Mouse (Mus musculus) erythroblast, embryonic 14.5 days (primary cell): ENCODE results near the gene Gm7075. TPM values are rescaled to one million over a fixed set of nuclear protein-coding genes. Genes with fewer than 3 reads are reported as not detected.
A peak's percentile ranks its signal among the peaks of the same experiment; 100 is the strongest.

Experiments used
- H3K27me3 ChIP-seq: 2 replicates; pipeline ENCODE4 v1.6.1; 2012; ENCODE audit warnings: inconsistent platforms; ENCODE audit not compliant: control insufficient read depth
- H3K36me3 ChIP-seq: 2 replicates; pipeline ENCODE4 v1.6.1; 2012; ENCODE audit warnings: mild to moderate bottlenecking, inconsistent platforms; ENCODE audit not compliant: control insufficient read depth
- H3K4me1 ChIP-seq: 2 replicates; pipeline ENCODE4 v1.6.1; 2012; ENCODE audit warnings: inconsistent platforms; ENCODE audit not compliant: control insufficient read depth
- H3K4me3 ChIP-seq: replicated peaks from 2 replicates; pipeline ENCODE3; 2012; ENCODE audit warnings: moderate library complexity, mild to moderate bottlenecking, inconsistent platforms
- H3K9me3 ChIP-seq: 2 replicates; pipeline ENCODE4 v1.6.1; 2012; ENCODE audit warnings: low read length, inconsistent platforms, mixed read lengths; ENCODE audit not compliant: control insufficient read depth
- GATA1 ChIP-seq: IDR thresholded peaks from 2 replicates; pipeline ENCODE4 v1.6.1; 2012; ENCODE audit warnings: low read length, inconsistent platforms, mixed read lengths
- TAL1 ChIP-seq: IDR thresholded peaks from 3 replicates; pipeline ENCODE4 v1.6.1; 2012; ENCODE audit warnings: low read length, inconsistent platforms, mixed read lengths
- polyA plus RNA-seq: library from polyadenylated mRNA; stranded (reverse); fragments of >175 nt; gene quantifications from 2 replicates; pipeline ENCODE4 v1.2.3, GENCODE M21; 2012

Gm7075 gene
- polyA plus RNA-seq, 1 experiment, result not detected

- peaks cover 68% of the 10 kb centered on the region for H3K4me1 ChIP-seq
- H3K27me3 ChIP-seq, result no peaks in the 10 kb centered on the region
- H3K9me3 ChIP-seq, result no peaks in the 10 kb centered on the region
- no peak for TF ChIP-seq GATA1
- no peak for TF ChIP-seq TAL1
- no peak overlapping the region for H3K4me3 ChIP-seq
- H3K36me3 ChIP-seq, result no peaks in the 10 kb centered on the region; the same call in 1 of the 2 replicates
Measured at GRCm38 (mm10) chr10:63432887-63433286, 11.3 kb upstream of the Gm7075 start.

GRCm38 (mm10) chr10:63432099-63432498 is 10.5 kb upstream of the Gm7075 start:
- Histone ChIP-seq H3K9me3 (no peaks in the 10 kb centered on the region), H3K4me1 (peaks cover 76% of the 10 kb centered on the region), H3K27me3 (no peaks in the 10 kb centered on the region), H3K36me3 (no peaks in the 10 kb centered on the region; the same call in 1 of the 2 replicates), H3K4me3 (no peak overlapping the region)
- no peak for TF ChIP-seq TAL1
- TF ChIP-seq GATA1, result no peak

GRCm38 (mm10) chr10:63431221-63431736 is 9.7 kb upstream of the Gm7075 start:
- TF ChIP-seq TAL1 (no peak), GATA1 (no peak)
- Histone ChIP-seq H3K9me3 (no peaks in the 10 kb centered on the region), H3K27me3 (no peaks in the 10 kb centered on the region), H3K36me3 (no peaks in the 10 kb centered on the region; the same call in 1 of the 2 replicates), H3K4me1 (peaks cover 84% of the 10 kb centered on the region), H3K4me3 (no peak overlapping the region)

GRCm38 (mm10) chr10:63429785-63430305 is 8.3 kb upstream of the Gm7075 start, which contains the start of gene Ctnna3:
Ctnna3 (plus strand) TSS chr10:63430098.
- TF ChIP-seq GATA1 (no peak), TAL1 (no peak)
- no peaks in the 10 kb centered on the region for H3K9me3 ChIP-seq
- H3K27me3 ChIP-seq, result no peaks in the 10 kb centered on the region
- peak within 1 kb of the TSS; percentile 85 for H3K4me3 ChIP-seq
- H3K4me1 ChIP-seq, result peaks cover 82% of the 10 kb centered on the region
- no peaks in the 10 kb centered on the region; the same call in 1 of the 2 replicates for H3K36me3 ChIP-seq

GRCm38 (mm10) chr10:63429380-63429779 is 7.8 kb upstream of the Gm7075 start:
- no peaks in the 10 kb centered on the region for H3K9me3 ChIP-seq
- TF ChIP-seq TAL1 (no peak), GATA1 (no peak)
- no peaks in the 10 kb centered on the region for H3K27me3 ChIP-seq
- H3K36me3 ChIP-seq, result no peaks in the 10 kb centered on the region; the same call in 1 of the 2 replicates
- peaks cover 82% of the 10 kb centered on the region for H3K4me1 ChIP-seq
- H3K4me3 ChIP-seq, result peak overlapping the region; percentile 85

- no peak for TF ChIP-seq TAL1
- TF ChIP-seq GATA1, result no peak
Measured at GRCm38 (mm10) chr10:63429023-63429340, 7.4 kb upstream of the Gm7075 start.

GRCm38 (mm10) chr10:63428243-63429022 is 6.8 kb upstream of the Gm7075 start:
- H3K9me3 ChIP-seq, result no peaks in the 10 kb centered on the region
- no peaks in the 10 kb centered on the region; the same call in 1 of the 2 replicates for H3K36me3 ChIP-seq
- no peaks in the 10 kb centered on the region for H3K27me3 ChIP-seq
- H3K4me1 ChIP-seq, result peaks cover 84% of the 10 kb centered on the region
- H3K4me3 ChIP-seq, result peak overlapping the region; percentile 85
- TF ChIP-seq GATA1 (no peak), TAL1 (no peak)

More at GRCm38 (mm10) chr10:63429023-63429340, 7.4 kb upstream of the Gm7075 start:
- Histone ChIP-seq H3K4me1 (peaks cover 82% of the 10 kb centered on the region), H3K36me3 (no peaks in the 10 kb centered on the region; the same call in 1 of the 2 replicates), H3K9me3 (no peaks in the 10 kb centered on the region), H3K27me3 (no peaks in the 10 kb centered on the region), H3K4me3 (peak overlapping the region; percentile 85)

- Histone ChIP-seq H3K4me1 (peaks cover 84% of the 10 kb centered on the region), H3K36me3 (no peaks in the 10 kb centered on the region; the same call in 1 of the 2 replicates), H3K27me3 (no peaks in the 10 kb centered on the region), H3K9me3 (no peaks in the 10 kb centered on the region), H3K4me3 (no peak overlapping the region)
- TF ChIP-seq TAL1 (no peak), GATA1 (no peak)
Measured at GRCm38 (mm10) chr10:63427146-63427545, 5.6 kb upstream of the Gm7075 start.

GRCm38 (mm10) chr10:63424475-63424814 is 2.9 kb upstream of the Gm7075 start:
- Histone ChIP-seq H3K4me1 (peaks cover 67% of the 10 kb centered on the region), H3K27me3 (peaks cover 4% of the 10 kb centered on the region; the same call in 1 of the 2 replicates), H3K4me3 (no peak overlapping the region), H3K36me3 (no peaks in the 10 kb centered on the region), H3K9me3 (0 out of 2 replicates have a peak, but pooled peaks cover 2% of the 10 kb centered on the region)
- TF ChIP-seq GATA1 (no peak), TAL1 (no peak)
